Mouse (Mus musculus) heart, embryonic 10.5 days (tissue): ENCODE results near the gene E2f3. TPM values are rescaled to one million over a fixed set of nuclear protein-coding genes. Genes with fewer than 3 reads are reported as not detected.

Experiments used
- DNase-seq: peaks from one replicate; pipeline ENCODE4 v3.0.0-alpha.2; 2017; ENCODE audit warnings: low spot score
- H3K27ac ChIP-seq: fragments of 300-500 bp; sonication (generic); 2 replicates; pipeline ENCODE4 v1.5.1; 2016; ENCODE audit warnings: mild to moderate bottlenecking
- H3K27me3 ChIP-seq: fragments of 300-500 bp; sonication (generic); 2 replicates; pipeline ENCODE4 v1.6.1; 2016; ENCODE audit warnings: mild to moderate bottlenecking; ENCODE audit not compliant: poor library complexity, insufficient read depth, severe bottlenecking
- H3K36me3 ChIP-seq: fragments of 300-500 bp; sonication (generic); 2 replicates; pipeline ENCODE4 v1.6.1; 2016; ENCODE audit warnings: mild to moderate bottlenecking, moderate library complexity
- H3K4me1 ChIP-seq: fragments of 300-500 bp; sonication (generic); 2 replicates; pipeline ENCODE4 v1.6.1; 2016; ENCODE audit warnings: mild to moderate bottlenecking
- H3K4me3 ChIP-seq: fragments of 300-500 bp; sonication (generic); 2 replicates; pipeline ENCODE4 v1.5.1; 2016; ENCODE audit warnings: mild to moderate bottlenecking, moderate library complexity
- H3K9me3 ChIP-seq: fragments of 300-500 bp; sonication (generic); 2 replicates; pipeline ENCODE4 v1.6.1; 2016; ENCODE audit warnings: mild to moderate bottlenecking, moderate library complexity
- whole genome bisulfite sequencing: fragments of 180-500 bp; shearing (Covaris S2); methylation state at CpG from one replicate; pipeline ENCODE4 v1.1.7; 2016; 5-methylcytosine and 5-hydroxymethylcytosine counted together
- polyA plus RNA-seq: library from polyadenylated mRNA; unstranded; fragments of >200 nt; fragmentation: Nextera tagmentation; extraction: Ambion mirVana; gene quantifications from 2 replicates; pipeline ENCODE4 v1.2.1, GENCODE M21; 2016

Gene E2f3
- polyA plus RNA-seq, 1 experiment from 2014 or later = 15.6 TPM

GRCm38 (mm10) chr13:29903341-29903740 lies 82.5 kb downstream of the E2f3 start:
- peaks cover 50% of the 10 kb centered on the region for H3K36me3 ChIP-seq
- H3K27me3 ChIP-seq = no peaks in the 10 kb centered on the region
- 0 out of 2 replicates have a peak, but pooled peaks cover 4% of the 10 kb centered on the region for H3K9me3 ChIP-seq
- H3K4me1 ChIP-seq = no peaks in the 10 kb centered on the region
- no peak overlapping the region for H3K27ac ChIP-seq
- 83% methylated on average over 1 of the region's 1 CpGs for WGBS
- DNase-seq = no peak
- H3K4me3 ChIP-seq = no peak overlapping the region

- Histone ChIP-seq H3K4me1 (no peaks in the 10 kb centered on the region), H3K4me3 (no peak overlapping the region), H3K27ac (no peak overlapping the region), H3K9me3 (peaks cover 7% of the 10 kb centered on the region; the same call in 1 of the 2 replicates), H3K27me3 (no peaks in the 10 kb centered on the region), H3K36me3 (peaks cover 47% of the 10 kb centered on the region)
- DNase-seq = no peak
- 85% methylated on average over 1 of the region's 1 CpGs for WGBS
Measured at GRCm38 (mm10) chr13:29902676-29903075, 83.2 kb downstream of the E2f3 start.

DNA sequence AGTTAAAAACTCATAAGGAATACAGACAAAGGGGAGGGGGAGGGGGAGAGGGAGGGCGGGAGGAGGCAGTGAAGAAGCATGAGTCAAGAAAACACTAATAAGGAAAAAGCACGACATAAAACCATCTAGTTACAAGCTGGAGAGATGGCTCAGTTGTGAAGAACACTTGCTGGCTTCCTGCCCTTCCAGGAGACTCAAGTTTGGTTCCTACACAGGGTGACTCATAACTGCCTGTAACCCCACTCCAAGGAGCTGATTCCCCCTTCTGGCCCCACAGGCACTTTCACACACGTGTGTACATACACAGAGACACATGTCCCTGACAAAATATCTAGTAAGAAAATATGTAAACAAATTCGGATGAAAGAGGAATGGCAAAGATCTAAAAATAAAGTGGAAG lies 84.2 kb downstream of the E2f3 start:
- DNase-seq = no peak
- Histone ChIP-seq H3K27ac (no peak overlapping the region), H3K27me3 (no peaks in the 10 kb centered on the region), H3K9me3 (peaks cover 9% of the 10 kb centered on the region; the same call in 1 of the 2 replicates), H3K36me3 (peaks cover 37% of the 10 kb centered on the region), H3K4me3 (no peak overlapping the region), H3K4me1 (no peaks in the 10 kb centered on the region)
- 79% methylated on average over 4 of the region's 4 CpGs for WGBS

DNA sequence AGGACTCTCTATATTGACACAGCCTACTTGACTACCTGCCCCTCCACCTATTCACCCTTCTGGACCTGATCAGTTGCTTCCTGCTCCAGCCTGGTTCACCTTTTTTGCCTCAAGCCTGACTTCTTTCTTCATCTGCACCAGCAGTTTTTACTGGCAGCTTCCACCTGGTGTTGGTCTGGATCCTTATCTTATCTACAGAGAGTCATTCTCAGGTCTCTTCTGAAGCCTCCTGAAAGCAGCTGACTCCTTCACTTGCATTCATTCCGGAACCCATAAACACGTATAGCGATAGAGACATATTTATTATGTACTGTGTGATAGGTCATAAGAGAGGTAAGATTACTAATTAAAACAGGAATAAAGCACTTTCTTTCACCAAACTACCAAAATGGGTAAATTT lies 119.1 kb downstream of the E2f3 start:
- 84% methylated on average over 3 of the region's 3 CpGs for WGBS
- Histone ChIP-seq H3K27me3 (no peaks in the 10 kb centered on the region), H3K36me3 (no peaks in the 10 kb centered on the region), H3K4me3 (no peak overlapping the region), H3K4me1 (peaks cover 8% of the 10 kb centered on the region), H3K9me3 (no peaks in the 10 kb centered on the region), H3K27ac (no peak overlapping the region)
- DNase-seq = no peak

DNA sequence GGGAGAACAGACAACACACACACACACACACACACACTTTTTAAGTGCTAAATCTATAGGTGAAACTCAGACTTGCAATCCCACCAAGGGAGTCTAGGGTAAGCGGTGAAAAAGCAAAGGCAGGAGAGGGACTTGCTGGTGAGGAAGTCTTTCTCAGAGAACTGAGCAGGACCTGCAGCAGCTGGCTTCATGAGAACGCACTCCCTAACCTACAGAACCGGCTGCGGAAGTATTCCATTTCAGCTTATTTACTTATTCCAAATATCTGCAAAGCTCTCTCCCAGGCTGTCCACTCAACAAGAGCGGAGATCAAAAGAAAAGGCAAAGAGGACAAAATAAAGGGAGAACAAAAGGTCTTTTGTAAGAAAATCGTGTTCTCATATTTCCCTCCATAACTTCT lies 121.5 kb downstream of the E2f3 start:
- H3K9me3 ChIP-seq = no peaks in the 10 kb centered on the region
- 78% methylated on average over 6 of the region's 6 CpGs for WGBS
- H3K27me3 ChIP-seq = no peaks in the 10 kb centered on the region
- no peak overlapping the region for H3K27ac ChIP-seq
- no peaks in the 10 kb centered on the region for H3K36me3 ChIP-seq
- H3K4me1 ChIP-seq = no peaks in the 10 kb centered on the region
- no peak for DNase-seq
- H3K4me3 ChIP-seq = no peak overlapping the region

GRCm38 (mm10) chr13:29860087-29860486 lies 125.8 kb downstream of the E2f3 start:
- DNase-seq = no peak
- no peak overlapping the region for H3K27ac ChIP-seq
- H3K4me1 ChIP-seq = no peaks in the 10 kb centered on the region
- H3K36me3 ChIP-seq = no peaks in the 10 kb centered on the region
- no peaks in the 10 kb centered on the region for H3K27me3 ChIP-seq
- no peaks in the 10 kb centered on the region for H3K9me3 ChIP-seq
- 48% methylated on average over 2 of the region's 2 CpGs for WGBS
- H3K4me3 ChIP-seq = no peak overlapping the region

DNA sequence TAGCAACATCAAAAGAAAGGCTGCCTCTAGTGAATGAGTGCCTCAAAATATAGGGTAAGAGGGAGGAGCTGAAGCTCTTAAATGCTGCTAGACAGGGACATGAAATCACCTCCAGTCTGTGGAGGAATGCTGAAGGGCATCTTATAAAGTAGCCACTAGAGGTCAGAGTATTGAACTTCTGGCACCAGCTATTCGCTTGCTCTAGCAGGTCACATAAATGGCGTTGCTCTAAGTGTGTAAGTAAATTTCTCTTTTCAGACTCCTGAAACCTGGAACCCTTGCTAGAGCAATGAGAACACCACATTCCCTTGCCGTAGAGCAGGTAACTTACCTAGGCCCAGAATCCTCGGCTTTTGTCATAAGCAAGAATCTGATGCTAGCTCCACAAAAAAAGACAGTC lies 128.4 kb downstream of the E2f3 start:
- WGBS = 16% methylated on average over 4 of the region's 4 CpGs
- peaks cover 8% of the 10 kb centered on the region for H3K4me1 ChIP-seq
- no peak overlapping the region for H3K27ac ChIP-seq
- H3K9me3 ChIP-seq = no peaks in the 10 kb centered on the region
- DNase-seq = no peak
- H3K4me3 ChIP-seq = no peak overlapping the region
- 0 out of 2 replicates have a peak, but pooled peaks cover 6% of the 10 kb centered on the region for H3K36me3 ChIP-seq
- H3K27me3 ChIP-seq = no peaks in the 10 kb centered on the region

Other genes starting within 250 kb of the E2f3 start
- gene Cdkal1, start 130.4 kb downstream of the E2f3 start, polyA plus RNA-seq = 25.9 and 27.0 TPM in 2 replicates
- gene Mboat1, start 150.4 kb upstream of the E2f3 start, polyA plus RNA-seq = 3.6 and 5.0 TPM in 2 replicates